Comparison of ENCODE assay signal across 7 mouse cellular contexts in genomic region chr16:18696074-18696819, GRCm38 (mm10).
DNase-seq lines count a peak whose midpoint lies in the region; ATAC-seq and TF ChIP-seq lines count a peak whose summit lies in the region.

No protein-coding gene starts in this region.

- H3K36me3 ChIP-seq in embryonic facial prominence, embryonic 10.5 days (replicated peaks): no peaks in the 10 kb centered on the region
- no peaks in the 10 kb centered on the region for H3K36me3 ChIP-seq in kidney, adult 2 months (ENCODE audit: control insufficient read depth, insufficient read depth, low read length)
- no peaks in the 10 kb centered on the region for H3K36me3 ChIP-seq in limb, embryonic 11.5 days (ENCODE audit: control insufficient read depth, insufficient read depth, low read length)
- no peaks in the 10 kb centered on the region for H3K36me3 ChIP-seq in midbrain, embryonic 14.5 days (ENCODE audit: control insufficient read depth, insufficient read depth, low read length)

- no peaks in the 10 kb centered on the region for H3K9me3 ChIP-seq in embryonic facial prominence, embryonic 10.5 days
- no peaks in the 10 kb centered on the region for H3K9me3 ChIP-seq in limb, embryonic 11.5 days (ENCODE audit: control insufficient read depth, low read length)
- no peaks in the 10 kb centered on the region for H3K9me3 ChIP-seq in midbrain, embryonic 14.5 days (ENCODE audit: control insufficient read depth, low read length)

- TF ChIP-seq CTCF in kidney, adult 2 months (conservative IDR thresholded peaks at IDR 0.05; ENCODE audit: insufficient read depth, insufficient read length, low read depth, low read length): peak; percentile 86

- peaks cover 12% of the 10 kb centered on the region for H3K4me1 ChIP-seq in embryonic facial prominence, embryonic 10.5 days
- no peaks in the 10 kb centered on the region for H3K4me1 ChIP-seq in kidney, adult 2 months (ENCODE audit: control insufficient read depth, insufficient read depth, low read length)
- H3K4me1 ChIP-seq in limb, embryonic 11.5 days (ENCODE audit: control insufficient read depth, insufficient read depth, low read length): no peaks in the 10 kb centered on the region
- H3K4me1 ChIP-seq in midbrain, embryonic 14.5 days (ENCODE audit: control insufficient read depth, insufficient read depth, low read length): no peaks in the 10 kb centered on the region

- peak; percentile 96 for DNase-seq in adrenal gland, postnatal 10 days
- peak; percentile 89 for DNase-seq in embryonic facial prominence, embryonic 10.5 days (ENCODE audit: low spot score)
- peak; percentile 77 to 91 for DNase-seq in heart, adult 18-20 months
- DNase-seq in kidney, adult 2 months: peak; percentile 77
- DNase-seq in limb, embryonic 11.5 days (ENCODE audit: low spot score): peak; percentile 90
- peak; percentile 72 for DNase-seq in midbrain, embryonic 14.5 days
- DNase-seq in spleen, postnatal 14 days (ENCODE audit: low spot score in 2 of 2): peak; percentile 46 to 69

- no peak for TF ChIP-seq POLR2A in kidney, adult 2 months (IDR thresholded peaks at IDR 0.05; ENCODE audit: low read depth, low read length)

- 12% methylated on average over 20 of the region's 20 CpGs for WGBS in embryonic facial prominence, embryonic 10.5 days
- 13% methylated on average over 20 of the region's 20 CpGs for WGBS in kidney, adult 2 months
- 12% methylated on average over 20 of the region's 20 CpGs for WGBS in limb, embryonic 11.5 days
- WGBS in midbrain, embryonic 14.5 days: 12% methylated on average over 20 of the region's 20 CpGs

- peak overlapping the region; percentile 30; the same call in 1 of the 2 replicates for H3K4me3 ChIP-seq in embryonic facial prominence, embryonic 10.5 days
- no peak overlapping the region for H3K4me3 ChIP-seq in kidney, adult 2 months (ENCODE audit: insufficient read depth, low read depth, low read length)
- no peak overlapping the region for H3K4me3 ChIP-seq in limb, embryonic 11.5 days (ENCODE audit: low read depth, low read length)
- no peak overlapping the region for H3K4me3 ChIP-seq in midbrain, embryonic 14.5 days (replicated peaks; ENCODE audit: low read depth, low read length)

- no peak overlapping the region for H3K9ac ChIP-seq in limb, embryonic 11.5 days (ENCODE audit: low read length)
- no peak overlapping the region for H3K9ac ChIP-seq in midbrain, embryonic 14.5 days (replicated peaks; ENCODE audit: low read length)

- ATAC-seq in limb, embryonic 11.5 days (ENCODE audit: insufficient number of reproducible peaks, low FRiP score, low TSS enrichment, low read depth): peak; percentile 72
- no peak for ATAC-seq in midbrain, embryonic 14.5 days (ENCODE audit: low FRiP score, low TSS enrichment)

- H3K27ac ChIP-seq in embryonic facial prominence, embryonic 10.5 days (replicated peaks): no peak overlapping the region
- H3K27ac ChIP-seq in kidney, adult 2 months (ENCODE audit: insufficient read depth, low read depth, low read length): no peak overlapping the region
- H3K27ac ChIP-seq in limb, embryonic 11.5 days (replicated peaks; ENCODE audit: low read depth, low read length): no peak overlapping the region
- H3K27ac ChIP-seq in midbrain, embryonic 14.5 days (replicated peaks; ENCODE audit: low read depth, low read length): no peak overlapping the region

- H3K4me2 ChIP-seq in limb, embryonic 11.5 days (ENCODE audit: low read depth, severe bottlenecking): no peak overlapping the region; the same call in 1 of the 2 replicates
- no peak overlapping the region for H3K4me2 ChIP-seq in midbrain, embryonic 14.5 days (ENCODE audit: low read length)

- no peaks in the 10 kb centered on the region for H3K27me3 ChIP-seq in embryonic facial prominence, embryonic 10.5 days (replicated peaks; ENCODE audit: low read depth, poor library complexity, severe bottlenecking)
- H3K27me3 ChIP-seq in kidney, adult 2 months (replicated peaks; ENCODE audit: control insufficient read depth, insufficient read depth, low read length): no peaks in the 10 kb centered on the region
- no peaks in the 10 kb centered on the region for H3K27me3 ChIP-seq in limb, embryonic 11.5 days (ENCODE audit: control insufficient read depth, insufficient read depth, low read length)
- no peaks in the 10 kb centered on the region for H3K27me3 ChIP-seq in midbrain, embryonic 14.5 days (ENCODE audit: control insufficient read depth, insufficient read depth, low read length)
